Mouse (Mus musculus) R1 (cell line): Measurements from ENCODE around the gene Pphln1.

Experiments
- DNase-seq: peaks from one replicate; pipeline ENCODE4 v3.0.0-alpha.2; 2018; ENCODE audit warnings: low read depth, low spot score

Pphln1 gene

GRCm38 (mm10) chr15:93539415-93539814 lies 141.3 kb downstream of the Pphln1 start:
- no peak for DNase-seq
